Mouse (Mus musculus) gastrocnemius, adult 2 months (tissue): ENCODE measurements at regions not wholly inside any gene's neighbourhood (a gene's known extent, or its start where the extent isn't known, plus 50 kb on each side); places are given as distances from the start of the nearest gene placed in this dataset.
"Not testable (repeated sequence)": the region's sequence is repeated elsewhere in the genome, so short reads cannot be mapped to it uniquely, and the experiment has no call there.

ENCODE experiments used
- DNase-seq: peaks from one replicate; pipeline ENCODE4 v3.0.0; 2022
- H3K27ac ChIP-seq: fragments of 200-600 bp; 2 replicates; pipeline ENCODE4 v1.8.1; 2022; ENCODE audit warnings: mild to moderate bottlenecking
- H3K4me3 ChIP-seq: fragments of 200-600 bp; 2 replicates; pipeline ENCODE4 v1.8.1; 2022; ENCODE audit warnings: mild to moderate bottlenecking, moderate library complexity
- CTCF ChIP-seq: fragments of 200-600 bp; IDR thresholded peaks from 2 replicates; pipeline ENCODE4 v1.8.1; 2022; ENCODE audit warnings: antibody characterized with exemption, mild to moderate bottlenecking, moderate library complexity
- intact Hi-C: fragments of 180-260 bp; cut with DNase I; formaldehyde crosslinking; loops from one replicate; pipeline ENCODE4 v1.15.1; 2025

DNA sequence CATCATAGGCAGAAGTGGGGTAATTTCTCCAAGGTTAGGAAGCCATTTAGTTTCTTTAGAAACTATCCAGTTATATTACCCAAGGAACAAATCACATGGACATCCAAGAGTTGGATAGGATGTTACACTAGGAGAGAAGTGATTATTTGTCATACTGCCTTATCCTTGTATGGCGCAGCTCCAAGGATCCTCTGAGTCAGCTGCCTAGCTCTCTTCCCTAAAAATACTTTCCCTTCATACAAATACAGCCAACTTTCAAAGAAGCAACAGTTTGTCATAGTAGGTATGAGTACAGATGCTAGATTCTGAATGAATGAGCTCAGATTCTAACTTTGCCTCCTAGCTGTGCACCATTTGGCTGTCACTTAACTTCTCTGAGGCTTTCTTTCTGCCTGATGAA is 492.9 kb upstream of the Gm9747 start:
- intact Hi-C loops: no loop called here
- TF ChIP-seq CTCF: no peak
- Histone ChIP-seq H3K4me3 (no peak overlapping the region), H3K27ac (peak overlapping the region; percentile 16; the same call in 1 of the 2 replicates)
- peak; percentile 35 for DNase-seq

GRCm38 (mm10) chr1:81741882-81742281 is 491.0 kb upstream of the Gm9747 start:
- intact Hi-C loops, H3K27ac ChIP-seq, DNase-seq, H3K4me3 ChIP-seq: not testable (repeated sequence)

GRCm38 (mm10) chr1:81744524-81744923 is 488.4 kb upstream of the Gm9747 start:
- DNase-seq: peak; percentile 50
- peak overlapping the region; percentile 46; the same call in 1 of the 2 replicates for H3K27ac ChIP-seq
- intact Hi-C loops: no loop called here
- TF ChIP-seq CTCF: no peak
- H3K4me3 ChIP-seq: no peak overlapping the region

DNA sequence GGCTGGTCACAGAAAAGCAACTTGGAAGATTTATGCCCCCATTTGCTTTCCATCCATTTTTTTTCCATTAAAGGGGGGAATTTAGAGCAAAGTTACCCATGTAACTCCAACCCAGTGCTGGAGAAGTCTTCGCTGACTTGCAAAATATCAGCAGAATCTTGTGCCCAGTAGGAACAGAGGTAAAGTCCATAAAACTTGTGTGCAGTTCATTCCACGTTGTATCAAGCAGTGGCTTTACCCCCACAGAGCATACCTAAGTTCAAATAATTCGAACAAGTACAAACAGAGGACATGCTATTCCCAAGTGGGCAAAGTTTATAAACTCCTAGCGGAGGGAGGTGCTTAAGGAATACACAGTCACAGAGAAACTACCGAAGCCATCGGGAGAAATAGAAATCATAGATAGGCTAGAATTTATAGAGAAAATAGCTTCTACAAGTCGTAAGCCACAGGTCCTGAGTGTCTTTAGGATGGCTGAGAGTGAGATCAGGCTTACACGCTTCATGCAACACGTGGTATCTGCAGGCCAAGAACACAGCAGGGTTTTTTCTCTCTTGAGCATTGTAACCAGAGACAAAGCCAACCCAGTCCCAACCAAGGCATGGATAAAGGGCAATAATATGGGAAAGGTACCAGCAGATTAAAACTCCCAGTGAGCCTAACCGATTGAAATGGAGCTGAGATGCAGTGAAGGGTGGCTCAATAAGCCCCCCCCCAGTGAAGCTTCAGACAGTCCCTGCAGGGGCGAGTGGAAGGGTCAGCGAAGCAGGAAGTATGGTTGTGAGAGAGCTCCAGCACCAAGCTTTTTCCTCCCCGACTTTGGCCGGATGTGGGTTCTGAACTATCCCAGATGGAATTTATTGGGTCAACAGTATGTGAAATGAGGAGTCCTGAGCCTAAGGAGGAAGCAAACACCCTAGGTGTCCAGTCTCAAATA is 487.6 kb upstream of the Gm9747 start:
- peak overlapping the region; percentile 46 for H3K27ac ChIP-seq
- TF ChIP-seq CTCF: no peak
- H3K4me3 ChIP-seq: no peak overlapping the region
- intact Hi-C loops: no loop called here
- DNase-seq: no peak

GRCm38 (mm10) chr1:81746013-81746412 is 486.9 kb upstream of the Gm9747 start:
- no peak for TF ChIP-seq CTCF
- no peak overlapping the region for H3K4me3 ChIP-seq
- intact Hi-C loops: no loop called here
- H3K27ac ChIP-seq: peak overlapping the region; percentile 46; the same call in 1 of the 2 replicates
- DNase-seq: no peak

DNA sequence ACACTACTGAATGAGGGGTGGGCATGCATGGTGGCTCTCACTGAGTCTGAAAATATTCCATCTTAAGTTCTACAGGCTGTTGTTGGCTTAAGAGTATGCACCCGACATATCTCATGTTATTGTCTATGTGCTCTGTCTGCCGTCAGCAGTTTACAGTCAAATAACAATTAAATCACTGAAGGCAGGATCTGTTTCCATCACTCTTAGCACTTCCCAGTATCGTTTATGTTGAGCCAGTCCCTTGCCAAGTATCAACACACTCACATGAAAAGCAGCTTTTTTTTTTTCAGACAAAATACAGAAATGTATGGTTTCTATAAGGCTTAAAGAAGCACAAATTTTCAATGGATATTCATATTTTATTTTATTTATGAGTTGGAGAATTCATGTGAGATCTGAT is 485.9 kb upstream of the Gm9747 start:
- intact Hi-C loops: no loop called here
- Histone ChIP-seq H3K4me3 (no peak overlapping the region), H3K27ac (no peak overlapping the region)
- no peak for TF ChIP-seq CTCF
- no peak for DNase-seq

GRCm38 (mm10) chr1:81754067-81754466 is 478.8 kb upstream of the Gm9747 start:
- no peak for TF ChIP-seq CTCF
- no peak for DNase-seq
- intact Hi-C loops: no loop called here
- H3K27ac ChIP-seq: no peak overlapping the region
- no peak overlapping the region for H3K4me3 ChIP-seq

GRCm38 (mm10) chr1:81755281-81755680 is 477.6 kb upstream of the Gm9747 start:
- DNase-seq: no peak
- Histone ChIP-seq H3K4me3 (no peak overlapping the region), H3K27ac (no peak overlapping the region)
- no peak for TF ChIP-seq CTCF
- intact Hi-C loops: loop anchor here (5.0 kb wide), 1 partner anchor 537 kb away; the partner anchor contains the start of gene Irs1

GRCm38 (mm10) chr1:81755694-81756093 is 477.2 kb upstream of the Gm9747 start:
- no peak for TF ChIP-seq CTCF
- no peak for DNase-seq
- no peak overlapping the region for H3K4me3 ChIP-seq
- no peak overlapping the region for H3K27ac ChIP-seq
- intact Hi-C loops: loop anchor here (5.0 kb wide), 1 partner anchor 537 kb away; the partner anchor contains the start of gene Irs1

DNA sequence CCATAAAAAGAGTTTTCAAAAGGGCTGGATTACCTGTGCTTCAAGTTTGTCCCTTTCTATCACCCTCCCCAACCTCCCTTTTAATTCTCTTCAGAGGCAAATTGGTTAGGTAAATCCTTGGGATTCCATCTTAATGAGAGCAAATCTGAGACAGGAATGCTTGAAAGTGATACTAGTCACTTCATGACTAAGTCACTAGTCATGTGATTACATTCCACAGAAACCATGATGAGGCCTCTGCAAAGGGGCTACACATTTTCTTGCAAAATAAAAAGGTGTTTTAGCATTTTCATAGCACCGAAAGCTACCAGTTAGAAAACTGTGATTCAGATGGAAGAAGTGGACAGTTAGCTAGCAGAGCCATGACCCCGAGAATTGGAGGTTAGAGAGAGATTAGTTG is 473.0 kb upstream of the Gm9747 start:
- intact Hi-C loops: loop anchor here (5.0 kb wide), 1 partner anchor 532 kb away; the partner anchor contains the start of gene Irs1
- Histone ChIP-seq H3K4me3 (no peak overlapping the region), H3K27ac (no peak overlapping the region)
- no peak for TF ChIP-seq CTCF
- no peak for DNase-seq

- Histone ChIP-seq H3K27ac (no peak overlapping the region), H3K4me3 (no peak overlapping the region)
- intact Hi-C loops: no loop called here
- no peak for TF ChIP-seq CTCF
- DNase-seq: no peak
Measured at GRCm38 (mm10) chr1:81771704-81772103, 461.2 kb upstream of the Gm9747 start.

- Histone ChIP-seq H3K27ac (no peak overlapping the region), H3K4me3 (no peak overlapping the region)
- no peak for DNase-seq
- intact Hi-C loops: no loop called here
- TF ChIP-seq CTCF: no peak
Measured at GRCm38 (mm10) chr1:81780583-81780982, 452.3 kb upstream of the Gm9747 start.

- no peak for DNase-seq
- Histone ChIP-seq H3K27ac (no peak overlapping the region), H3K4me3 (no peak overlapping the region)
- TF ChIP-seq CTCF: no peak
- intact Hi-C loops: no loop called here
Measured at GRCm38 (mm10) chr1:81784305-81784704, 448.6 kb upstream of the Gm9747 start.
